Mouse (Mus musculus): ENCODE results near the gene Gmppa.

Gmppa gene

DNA sequence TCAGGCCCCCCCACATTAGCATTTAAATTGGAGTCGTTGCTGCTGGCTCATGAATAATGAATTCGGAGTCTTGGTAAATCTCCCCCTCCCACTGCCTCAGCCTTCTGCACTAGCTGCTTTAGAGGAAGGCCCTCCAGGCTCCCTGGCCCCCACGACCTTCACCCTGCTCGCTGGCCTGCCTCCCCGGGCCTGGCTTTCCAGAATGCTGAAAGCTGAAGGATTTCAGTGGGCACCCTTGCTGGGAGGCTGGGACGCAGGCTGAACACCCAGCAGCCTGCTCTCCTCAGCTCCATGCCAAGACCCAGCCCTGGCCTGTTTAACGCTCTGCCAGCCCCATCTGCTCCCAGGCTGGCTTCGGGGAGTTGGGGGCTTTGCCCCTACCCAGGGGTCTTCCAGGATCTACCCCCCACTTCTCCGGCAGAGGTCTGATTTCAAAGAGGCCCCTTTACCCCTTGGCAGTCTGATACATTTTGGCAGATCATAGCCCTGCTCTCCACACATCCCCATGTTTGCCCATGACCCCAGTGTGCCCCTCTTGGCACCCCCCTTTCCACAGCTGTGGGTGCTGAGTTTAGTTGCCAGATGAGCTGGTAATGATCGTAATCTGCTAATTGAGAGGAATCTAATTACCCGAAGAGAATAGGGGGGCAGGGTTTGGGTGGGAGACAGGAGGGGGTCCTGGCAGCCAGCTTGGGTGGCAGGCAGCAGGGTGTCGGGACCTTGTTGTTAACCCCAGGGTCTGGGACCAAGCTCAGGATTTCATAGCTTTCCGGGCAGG is 7.7 kb downstream of the Gmppa start:
- H3K27me3 ChIP-seq (ENCODE audit: control insufficient read depth, insufficient read depth, low read length, poor library complexity, severe bottlenecking), result peaks cover 5% of the 10 kb centered on the region
- no peak for DNase-seq (ENCODE audit: low read depth, low spot score)

GRCm38 (mm10) chr1:75444208-75444607 is 8.5 kb downstream of the Gmppa start:
- H3K36me3 ChIP-seq (ENCODE audit: control insufficient read depth, insufficient read depth, low read length, poor library complexity, severe bottlenecking), result 0 out of 2 replicates have a peak, but pooled peaks cover 2% of the 10 kb centered on the region
- H3K27me3 ChIP-seq (ENCODE audit: control insufficient read depth, insufficient read depth, low read length, poor library complexity, severe bottlenecking), result peaks cover 5% of the 10 kb centered on the region
- no peak for DNase-seq (ENCODE audit: low read depth, low spot score)

More for the DNA sequence above, 7.7 kb downstream of the Gmppa start:
- H3K36me3 ChIP-seq (ENCODE audit: control insufficient read depth, insufficient read depth, low read length, poor library complexity, severe bottlenecking), result 0 out of 2 replicates have a peak, but pooled peaks cover 2% of the 10 kb centered on the region

- H3K36me3 ChIP-seq (ENCODE audit: control insufficient read depth, insufficient read depth, low read length, poor library complexity, severe bottlenecking), result 0 out of 2 replicates have a peak, but pooled peaks cover 2% of the 10 kb centered on the region
- DNase-seq (ENCODE audit: low read depth, low spot score), result no peak
- peaks cover 5% of the 10 kb centered on the region for H3K27me3 ChIP-seq (ENCODE audit: control insufficient read depth, insufficient read depth, low read length, poor library complexity, severe bottlenecking)
These were observed 9.5 kb downstream of the Gmppa start for GRCm38 (mm10) chr1:75445141-75445701.

DNA sequence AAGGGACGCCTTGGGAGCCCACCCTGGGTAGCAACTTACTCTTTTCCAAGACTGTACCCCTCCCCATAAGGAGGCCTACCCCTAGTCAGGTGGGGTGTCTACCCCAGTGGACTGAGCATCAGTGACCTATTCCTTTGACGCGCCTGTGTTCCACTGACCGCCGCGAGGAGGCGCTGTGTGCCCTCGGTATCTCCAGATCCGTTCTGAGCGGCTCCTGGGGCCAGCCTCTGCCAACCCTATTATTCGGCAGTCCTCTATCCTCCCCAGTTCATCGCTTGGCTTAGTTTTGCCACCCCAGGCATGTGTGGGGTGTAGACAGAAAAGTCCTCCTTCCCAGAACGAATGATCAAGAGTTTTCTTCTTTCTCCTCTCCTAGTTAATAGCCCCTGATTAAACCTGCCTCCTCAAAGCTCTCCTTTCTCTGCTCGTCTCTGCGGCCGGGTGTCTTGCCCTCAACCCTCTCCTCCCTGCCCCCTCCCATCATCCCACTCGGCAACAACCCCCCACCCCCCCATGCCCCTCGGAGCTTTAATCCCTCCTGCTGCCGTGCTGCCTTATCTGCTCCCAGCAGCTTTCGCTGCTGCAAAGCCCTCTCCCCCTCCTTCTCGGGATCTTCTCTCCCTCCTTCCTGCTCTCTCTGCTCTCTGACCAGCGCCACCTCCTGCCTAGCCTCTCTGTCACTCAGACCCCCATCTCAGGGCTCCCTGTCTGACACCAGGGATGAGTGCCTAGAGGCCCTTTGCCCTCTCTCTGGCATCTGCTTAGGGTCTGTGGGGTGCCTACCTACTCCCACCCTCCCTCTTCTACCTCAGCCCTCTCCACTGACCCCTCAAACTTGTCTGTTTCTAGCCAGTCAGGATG is 10.3 kb downstream of the Gmppa start:
- H3K36me3 ChIP-seq (ENCODE audit: control insufficient read depth, insufficient read depth, low read length, poor library complexity, severe bottlenecking), result no peaks in the 10 kb centered on the region
- peaks cover 5% of the 10 kb centered on the region for H3K27me3 ChIP-seq (ENCODE audit: control insufficient read depth, insufficient read depth, low read length, poor library complexity, severe bottlenecking)
- peak; percentile 83 for DNase-seq (ENCODE audit: low read depth, low spot score)

DNA sequence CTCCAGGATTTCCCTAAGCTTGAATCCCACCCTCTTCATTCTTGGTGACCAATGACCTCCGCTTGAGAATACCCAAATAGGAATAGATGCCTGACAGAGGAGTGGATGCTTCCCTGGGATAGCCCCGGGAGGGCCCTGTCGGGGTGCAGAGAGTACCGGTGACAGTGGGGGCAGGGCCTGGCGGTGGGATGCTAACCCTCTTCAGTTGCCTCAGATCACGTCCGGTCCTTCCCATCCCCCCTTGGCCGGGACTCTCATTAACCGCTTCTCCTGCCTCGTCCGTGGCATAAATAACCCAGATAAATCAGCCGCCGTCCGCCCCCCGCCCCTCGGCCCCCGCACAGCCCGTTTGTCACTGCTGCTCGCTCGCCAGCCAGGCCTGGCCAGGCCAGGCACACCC is 10.9 kb downstream of the Gmppa start:
- Histone ChIP-seq H3K36me3 (ENCODE audit: control insufficient read depth, insufficient read depth, low read length, poor library complexity, severe bottlenecking) (no peaks in the 10 kb centered on the region), H3K27me3 (ENCODE audit: control insufficient read depth, insufficient read depth, low read length, poor library complexity, severe bottlenecking) (peaks cover 5% of the 10 kb centered on the region)
- no peak for DNase-seq (ENCODE audit: low read depth, low spot score)

GRCm38 (mm10) chr1:75447265-75448051 is 11.7 kb downstream of the Gmppa start:
- peak; percentile 20 for DNase-seq (ENCODE audit: low read depth, low spot score)
- H3K36me3 ChIP-seq (ENCODE audit: control insufficient read depth, insufficient read depth, low read length, poor library complexity, severe bottlenecking), result no peaks in the 10 kb centered on the region
- peaks cover 5% of the 10 kb centered on the region for H3K27me3 ChIP-seq (ENCODE audit: control insufficient read depth, insufficient read depth, low read length, poor library complexity, severe bottlenecking)

- DNase-seq (ENCODE audit: low read depth, low spot score), result no peak
- Histone ChIP-seq H3K36me3 (ENCODE audit: control insufficient read depth, insufficient read depth, low read length, poor library complexity, severe bottlenecking) (no peaks in the 10 kb centered on the region), H3K27me3 (ENCODE audit: control insufficient read depth, insufficient read depth, low read length, poor library complexity, severe bottlenecking) (peaks cover 5% of the 10 kb centered on the region)
These were observed 12.3 kb downstream of the Gmppa start for GRCm38 (mm10) chr1:75448052-75448431.

GRCm38 (mm10) chr1:75448937-75449336 is 13.2 kb downstream of the Gmppa start:
- DNase-seq (ENCODE audit: low read depth, low spot score), result no peak
- H3K36me3 ChIP-seq (ENCODE audit: control insufficient read depth, insufficient read depth, low read length, poor library complexity, severe bottlenecking), result no peaks in the 10 kb centered on the region
- peaks cover 5% of the 10 kb centered on the region for H3K27me3 ChIP-seq (ENCODE audit: control insufficient read depth, insufficient read depth, low read length, poor library complexity, severe bottlenecking)

DNA sequence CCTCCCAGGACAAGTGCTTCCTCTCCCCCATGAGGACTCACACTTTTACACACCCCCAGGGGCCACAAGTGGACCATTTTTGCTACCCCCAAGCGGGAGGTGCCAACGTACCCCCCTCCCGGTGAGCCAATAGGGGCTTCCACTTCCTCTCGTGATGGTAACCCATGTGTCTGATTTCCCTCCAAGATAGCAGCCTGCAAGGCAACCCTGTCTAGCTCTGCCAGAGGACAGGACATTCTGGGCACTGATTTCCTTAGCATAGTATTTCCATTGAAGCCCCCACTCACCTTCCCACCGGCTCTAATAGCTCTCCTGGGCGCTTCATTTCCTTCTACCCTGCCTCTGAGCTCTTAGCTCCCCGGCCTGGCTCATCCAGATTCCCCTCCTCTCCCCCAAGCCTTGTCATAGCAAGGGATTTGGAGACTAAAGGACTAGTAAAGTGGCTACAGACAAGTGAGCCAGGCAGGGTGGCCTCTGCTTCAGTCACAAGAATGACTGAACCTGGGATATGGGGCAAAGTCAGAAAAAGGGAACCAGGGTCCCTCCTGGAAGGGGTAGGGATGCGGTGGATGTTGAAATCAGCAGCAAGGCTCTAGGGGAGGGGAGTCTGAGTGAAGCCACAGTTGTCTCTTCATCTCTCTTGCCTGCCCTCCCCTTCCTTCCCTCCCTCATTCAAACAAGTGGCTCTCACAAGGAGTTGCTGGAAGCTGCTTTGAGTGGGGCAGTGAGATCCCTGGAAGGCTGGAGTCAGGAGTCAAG is 13.8 kb downstream of the Gmppa start:
- DNase-seq (ENCODE audit: low read depth, low spot score), result no peak
- H3K27me3 ChIP-seq (ENCODE audit: control insufficient read depth, insufficient read depth, low read length, poor library complexity, severe bottlenecking), result peaks cover 5% of the 10 kb centered on the region
- no peaks in the 10 kb centered on the region for H3K36me3 ChIP-seq (ENCODE audit: control insufficient read depth, insufficient read depth, low read length, poor library complexity, severe bottlenecking)

- peaks cover 5% of the 10 kb centered on the region for H3K27me3 ChIP-seq (ENCODE audit: control insufficient read depth, insufficient read depth, low read length, poor library complexity, severe bottlenecking)
- no peaks in the 10 kb centered on the region for H3K36me3 ChIP-seq (ENCODE audit: control insufficient read depth, insufficient read depth, low read length, poor library complexity, severe bottlenecking)
- no peak for DNase-seq (ENCODE audit: low read depth, low spot score)
These were observed 14.7 kb downstream of the Gmppa start, which contains the start of gene Asic4 for GRCm38 (mm10) chr1:75450314-75451005. Gene Asic4 (plus strand): TSS chr1:75450436.

DNA sequence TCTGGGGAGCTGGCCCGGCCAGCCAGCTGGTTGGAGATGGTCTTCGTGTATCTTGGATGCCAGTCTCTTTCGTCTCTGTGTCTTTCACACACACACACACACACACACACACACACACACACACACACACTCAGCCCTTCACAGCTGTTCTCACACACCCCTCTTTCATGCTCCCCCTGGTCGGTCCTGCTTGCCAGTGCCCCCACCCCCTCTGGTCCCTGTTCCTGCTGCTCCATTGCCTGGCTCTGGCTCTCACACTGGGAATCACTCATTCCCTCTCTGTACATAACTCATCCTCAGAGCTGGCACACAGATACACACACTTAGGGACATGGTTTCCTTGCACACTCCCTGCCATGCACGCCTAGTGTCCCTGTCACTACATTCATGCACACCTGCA is 16.2 kb downstream of the Gmppa start:
- DNase-seq (ENCODE audit: low read depth, low spot score), result no peak
- Histone ChIP-seq H3K27me3 (ENCODE audit: control insufficient read depth, insufficient read depth, low read length, poor library complexity, severe bottlenecking) (peaks cover 2% of the 10 kb centered on the region), H3K36me3 (ENCODE audit: control insufficient read depth, insufficient read depth, low read length, poor library complexity, severe bottlenecking) (no peaks in the 10 kb centered on the region)

DNA sequence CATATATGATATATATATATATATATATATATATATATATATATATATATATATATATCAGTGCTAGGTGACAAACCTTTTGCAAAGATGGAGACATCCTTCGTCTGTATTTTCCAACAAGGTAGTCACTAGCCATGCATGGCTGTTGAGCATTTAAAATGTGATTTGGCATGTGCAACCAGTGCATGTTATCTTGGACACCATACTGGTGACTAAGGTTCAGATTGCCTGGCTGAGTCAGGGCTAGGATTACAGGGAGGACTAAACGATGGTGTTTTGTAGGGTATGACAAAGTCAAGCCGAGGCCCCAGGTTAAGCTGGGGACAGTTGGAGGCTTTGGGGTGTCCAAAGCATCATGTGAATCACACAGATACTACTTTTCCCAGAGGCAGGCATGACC is 19.7 kb downstream of the Gmppa start:
- H3K27me3 ChIP-seq (ENCODE audit: control insufficient read depth, insufficient read depth, low read length, poor library complexity, severe bottlenecking), result peaks cover 3% of the 10 kb centered on the region
- no peak for DNase-seq (ENCODE audit: low read depth, low spot score)
- H3K36me3 ChIP-seq (ENCODE audit: control insufficient read depth, insufficient read depth, low read length, poor library complexity, severe bottlenecking), result no peaks in the 10 kb centered on the region

GRCm38 (mm10) chr1:75455948-75456347 is 20.2 kb downstream of the Gmppa start:
- H3K27me3 ChIP-seq (ENCODE audit: control insufficient read depth, insufficient read depth, low read length, poor library complexity, severe bottlenecking), result peaks cover 3% of the 10 kb centered on the region
- H3K36me3 ChIP-seq (ENCODE audit: control insufficient read depth, insufficient read depth, low read length, poor library complexity, severe bottlenecking), result no peaks in the 10 kb centered on the region
- no peak for DNase-seq (ENCODE audit: low read depth, low spot score)
